Mouse (Mus musculus) ovary, postnatal 14 days (tissue): ENCODE data around the gene Coq10a.
A peak's percentile ranks its signal among the peaks of the same experiment; 100 is the strongest.

Source experiments
- DNase-seq: peaks from one replicate; pipeline ENCODE4 v3.0.0; 2022; ENCODE audit warnings: low spot score

Gene Coq10a

GRCm38 (mm10) chr10:128385902-128386301 is 17.1 kb upstream of the Coq10a start:
- no peak for DNase-seq

GRCm38 (mm10) chr10:128382482-128382881 is 13.7 kb upstream of the Coq10a start:
- DNase-seq, result no peak

- no peak for DNase-seq
Observed at GRCm38 (mm10) chr10:128380565-128380964, 11.8 kb upstream of the Coq10a start.

GRCm38 (mm10) chr10:128379260-128379659 is 10.5 kb upstream of the Coq10a start:
- DNase-seq, result no peak

- no peak for DNase-seq
Observed at GRCm38 (mm10) chr10:128378462-128378861, 9.7 kb upstream of the Coq10a start.

- no peak for DNase-seq
Observed at GRCm38 (mm10) chr10:128377940-128378448, 9.2 kb upstream of the Coq10a start.

- DNase-seq, result peak; percentile 35
Observed at GRCm38 (mm10) chr10:128377222-128377939, 8.6 kb upstream of the Coq10a start.

- DNase-seq, result peak; percentile 86
Observed at GRCm38 (mm10) chr10:128376455-128377211, 7.8 kb upstream of the Coq10a start, which contains the start of gene Ankrd52. Gene Ankrd52 (plus strand): TSS chr10:128377115.

- DNase-seq, result no peak
Observed at GRCm38 (mm10) chr10:128376099-128376454, 7.3 kb upstream of the Coq10a start.

- DNase-seq, result no peak
Observed at GRCm38 (mm10) chr10:128374393-128374792, 5.6 kb upstream of the Coq10a start.

GRCm38 (mm10) chr10:128372989-128373748 is 4.4 kb upstream of the Coq10a start:
- DNase-seq, result no peak

- DNase-seq, result no peak
Observed at GRCm38 (mm10) chr10:128372142-128372541, 3.3 kb upstream of the Coq10a start.

- no peak for DNase-seq
Observed at GRCm38 (mm10) chr10:128370601-128371000, 1.8 kb upstream of the Coq10a start.

GRCm38 (mm10) chr10:128370021-128370420 is 1.2 kb upstream of the Coq10a start:
- no peak for DNase-seq

- no peak for DNase-seq
Observed at GRCm38 (mm10) chr10:128369599-128369998, 802 bp upstream of the Coq10a start.

GRCm38 (mm10) chr10:128369218-128369543 is 384 bp upstream of the Coq10a start:
- DNase-seq, result no peak

- DNase-seq, result no peak
Observed at GRCm38 (mm10) chr10:128367899-128368401, 847 bp downstream of the Coq10a start.

GRCm38 (mm10) chr10:128362568-128362967 is 6.2 kb downstream of the Coq10a start:
- DNase-seq, result no peak

GRCm38 (mm10) chr10:128361836-128362235 is 7.0 kb downstream of the Coq10a start:
- no peak for DNase-seq

- DNase-seq, result no peak
Observed at GRCm38 (mm10) chr10:128359226-128359625, 9.6 kb downstream of the Coq10a start.

- no peak for DNase-seq
Observed at GRCm38 (mm10) chr10:128358796-128359195, 10.0 kb downstream of the Coq10a start.

GRCm38 (mm10) chr10:128347541-128347940 is 21.3 kb downstream of the Coq10a start:
- no peak for DNase-seq
